Mouse (Mus musculus) left cerebral cortex, postnatal 25 days (tissue): ENCODE measurements at regions not wholly inside any gene's neighbourhood (a gene's known extent, or its start where the extent isn't known, plus 50 kb on each side); places are given as distances from the start of the nearest gene placed in this dataset.
"Not testable (repeated sequence)": the region's sequence is repeated elsewhere in the genome, so short reads cannot be mapped to it uniquely, and the experiment has no call there.

ENCODE experiments used
- DNase-seq, 2 experiments: peaks; one replicate each; pipeline ENCODE4 v3.0.0; 2022; ENCODE audit warnings: low spot score in 2 of 2, mixed read lengths in 1 of 2
- intact Hi-C: fragments of 180-260 bp; cut with DNase I; formaldehyde crosslinking; loops from one replicate; pipeline ENCODE4 v1.15.1; 2025

DNA sequence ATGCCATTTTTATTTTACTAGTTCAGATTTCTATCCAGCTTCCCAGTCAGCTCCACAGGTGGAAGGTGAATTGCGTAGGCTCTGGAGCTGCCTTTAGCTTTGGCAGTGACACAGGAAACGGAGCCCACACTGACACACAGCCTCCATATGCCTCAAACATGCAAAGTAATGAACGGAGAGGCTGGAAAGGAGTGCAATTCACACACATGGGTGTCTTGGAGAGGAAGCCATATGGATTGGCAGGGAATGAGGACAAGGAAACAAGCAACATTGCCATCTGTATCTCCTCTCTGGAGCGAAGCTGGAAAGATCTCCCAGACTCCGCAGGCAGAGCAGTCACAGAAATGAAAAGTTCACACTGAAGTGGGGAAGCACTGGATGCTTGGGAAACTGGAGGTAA, 201.6 kb upstream of the 4930452B06Rik start:
- intact Hi-C loops = loop anchor here (10.0 kb wide), 1 partner anchor 207 kb away; no protein-coding TSS in a partner anchor
- peak; percentile 58 to 96 for DNase-seq

DNA sequence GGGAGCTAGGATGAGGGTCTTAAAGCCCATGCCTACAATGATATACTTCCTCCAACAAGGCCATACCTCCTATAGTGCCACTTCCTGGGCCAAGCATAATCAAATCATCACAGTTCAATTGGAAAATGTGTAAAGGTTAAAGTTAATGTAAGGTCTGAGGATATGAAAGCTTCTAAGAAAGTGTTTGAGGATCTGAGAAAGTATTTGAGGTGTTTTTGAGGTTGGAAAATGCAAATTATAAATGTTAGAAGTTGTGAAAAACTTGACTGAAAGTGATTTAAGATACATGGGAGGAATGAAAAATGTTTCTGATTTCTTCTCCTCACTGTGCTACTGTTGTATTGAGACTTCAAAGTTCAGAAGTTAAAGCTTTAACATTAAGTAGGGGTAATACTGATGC, 185.5 kb upstream of the 4930452B06Rik start:
- intact Hi-C loops = no loop called here
- no peak for DNase-seq

DNA sequence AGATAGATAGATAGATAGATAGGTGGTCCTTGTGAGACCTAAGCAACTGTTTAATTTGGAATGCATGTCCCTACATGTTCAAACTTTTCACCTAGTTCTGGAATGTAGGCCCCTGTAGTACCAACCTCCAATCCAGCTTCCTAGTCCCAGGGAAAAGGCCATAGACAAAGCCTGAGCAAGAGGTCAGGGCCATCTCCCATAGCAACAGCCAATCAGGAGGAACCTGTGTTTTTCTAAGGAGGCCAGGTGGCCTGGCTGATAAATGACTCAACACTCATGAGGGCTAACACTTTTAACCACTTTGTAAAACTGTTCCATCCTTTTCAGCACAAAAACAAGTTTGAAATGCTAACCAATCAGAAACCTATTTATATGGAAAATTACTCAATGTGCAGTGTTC, 184.2 kb upstream of the 4930452B06Rik start:
- intact Hi-C loops = no loop called here
- DNase-seq = no peak

DNA sequence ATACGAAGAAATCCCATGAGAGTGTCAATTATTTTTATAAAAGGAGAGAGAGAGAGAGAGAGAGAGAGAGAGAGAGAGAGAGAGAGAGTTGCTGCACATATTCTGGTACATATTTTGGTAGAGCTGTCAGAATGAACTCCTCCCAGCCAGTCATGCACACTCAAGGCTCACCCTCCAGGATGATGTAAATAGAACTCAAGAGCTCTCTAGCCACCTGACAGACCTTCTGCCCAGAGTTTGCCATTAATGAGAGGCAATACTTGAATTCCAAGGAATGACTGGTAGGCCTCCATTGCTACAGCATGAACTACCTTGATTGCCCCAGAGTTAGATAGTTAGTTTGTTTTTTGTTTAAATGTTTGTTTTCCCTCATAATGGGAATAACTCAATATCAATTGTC, 167.5 kb upstream of the 4930452B06Rik start:
- no peak for DNase-seq
- intact Hi-C loops = no loop called here

DNA sequence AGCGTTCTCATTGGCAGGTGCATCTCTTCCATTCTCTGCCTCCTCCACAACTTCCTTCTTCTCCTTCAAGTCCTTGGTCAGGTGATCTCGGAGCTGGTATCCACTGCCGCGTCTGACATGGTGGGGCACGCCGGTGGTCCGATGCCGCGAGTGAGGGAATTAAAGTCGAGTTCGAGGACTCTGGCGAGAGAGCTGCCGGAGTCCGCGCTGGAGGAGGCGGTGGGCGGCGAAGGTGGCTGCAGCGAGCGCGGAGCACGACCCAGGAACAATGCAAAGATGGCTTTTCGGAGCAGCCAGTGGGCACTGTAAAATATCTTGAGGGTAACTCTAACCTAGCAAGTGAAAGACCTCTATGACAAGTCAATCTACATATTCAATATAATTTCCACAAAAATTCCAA, 134.2 kb upstream of the 4930452B06Rik start:
- intact Hi-C loops = not testable (repeated sequence)
- peak in 1 of 2 experiments; percentile 1 for DNase-seq

DNA sequence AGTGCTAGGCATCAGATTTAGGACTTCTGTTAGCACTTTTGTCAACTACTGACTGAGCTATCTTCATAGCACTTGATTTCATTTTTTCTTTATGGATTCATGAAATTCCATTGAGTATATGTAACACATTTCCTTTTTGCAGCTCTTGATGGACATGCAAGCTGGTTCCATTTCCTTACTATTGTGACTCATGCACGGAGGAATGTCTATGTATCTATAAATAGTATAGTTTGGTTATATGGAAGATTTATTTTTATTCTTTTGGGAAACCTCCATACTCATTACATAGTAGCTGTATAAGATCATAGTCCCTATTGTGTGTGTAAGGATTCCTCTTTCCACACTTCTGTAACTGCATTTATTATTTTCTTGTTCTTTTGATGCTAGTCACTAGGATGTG, 123.3 kb upstream of the 4930452B06Rik start:
- DNase-seq = peak in 1 of 2 experiments; percentile 31

DNA sequence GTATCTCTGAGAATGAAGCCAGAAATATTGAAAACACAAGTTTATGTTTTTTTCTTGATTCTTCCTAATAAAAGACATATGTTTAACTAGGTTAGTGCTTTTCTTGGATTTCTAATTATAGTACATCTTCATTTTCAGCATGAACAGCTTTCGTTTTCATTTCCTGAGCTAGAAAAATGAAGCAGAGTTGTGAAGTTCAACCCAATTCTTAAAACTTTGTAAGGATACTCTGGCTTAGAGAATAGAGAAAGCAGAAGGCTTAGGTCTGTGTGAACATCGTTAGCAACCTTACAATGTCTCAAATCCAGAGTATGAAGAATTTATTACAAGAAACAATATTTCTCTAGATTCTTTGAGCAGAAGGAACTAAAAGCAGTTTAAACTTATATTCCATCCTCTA, 94.5 kb upstream of the 4930452B06Rik start:
- peak in 1 of 2 experiments; percentile 2 for DNase-seq
- intact Hi-C loops = no loop called here

More for the DNA sequence above, 123.3 kb upstream of the 4930452B06Rik start:
- intact Hi-C loops = no loop called here

DNA sequence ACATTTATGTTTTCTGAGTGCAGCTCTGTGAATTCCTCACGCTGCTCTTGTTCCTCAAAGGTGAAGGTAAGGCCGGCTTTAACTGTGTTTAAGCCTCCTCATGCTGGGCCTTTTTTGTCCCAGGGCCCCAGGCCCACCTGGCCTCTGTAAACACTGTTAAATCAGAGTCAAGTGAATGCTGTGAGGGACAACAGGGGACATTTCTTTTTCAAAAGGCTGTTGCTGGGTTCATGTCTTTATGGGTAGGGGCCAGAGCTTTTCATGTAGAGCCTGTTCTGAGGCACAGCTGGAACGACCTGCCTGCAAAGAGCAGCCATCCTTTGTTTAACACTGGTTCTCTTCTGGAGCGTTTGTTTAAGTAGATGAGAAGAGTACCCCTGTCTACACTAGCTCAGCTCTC, 70.8 kb upstream of the 4930452B06Rik start:
- intact Hi-C loops = no loop called here
- no peak for DNase-seq

DNA sequence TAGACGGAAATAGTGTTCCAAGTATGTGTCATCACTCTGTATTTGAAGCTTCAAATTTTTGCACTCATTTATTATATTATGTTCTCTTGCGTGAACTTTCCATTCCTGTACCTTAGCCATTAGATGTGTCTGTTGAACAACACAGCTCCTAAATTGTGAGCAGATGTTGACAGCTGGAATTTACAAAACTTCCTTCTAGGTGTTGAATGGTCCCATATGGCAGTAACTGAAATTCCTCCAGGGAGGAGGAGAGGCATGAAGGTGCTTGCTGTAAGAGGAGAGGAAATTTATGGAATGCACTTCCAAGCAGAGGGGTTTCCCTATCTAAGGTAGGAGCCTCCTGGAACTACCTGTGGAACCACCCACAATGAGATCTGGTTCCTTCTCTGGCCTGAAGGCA, 67.2 kb upstream of the 4930452B06Rik start:
- DNase-seq = no peak
- intact Hi-C loops = no loop called here

DNA sequence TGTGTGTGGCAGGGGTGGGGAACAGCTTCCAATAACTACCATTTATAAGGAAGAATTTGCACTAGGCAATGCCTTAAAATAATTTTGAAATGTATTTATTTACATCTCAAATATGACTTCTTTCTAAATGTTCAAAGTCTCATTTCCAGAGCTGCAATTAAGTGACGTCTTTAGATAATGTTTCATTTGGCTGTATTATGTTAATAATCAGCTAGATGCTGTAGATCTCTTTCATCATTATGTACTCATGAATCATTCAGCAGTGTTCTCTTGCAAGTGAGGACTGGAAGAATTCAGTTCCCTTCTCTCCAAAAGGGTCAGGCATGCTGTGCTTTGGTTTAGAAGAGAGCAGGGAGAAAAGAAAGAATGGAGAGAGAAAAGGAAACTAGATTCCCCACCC, 61.3 kb upstream of the 4930452B06Rik start:
- intact Hi-C loops = no loop called here
- DNase-seq = no peak
